Mouse (Mus musculus) liver, adult (tissue): Measurements from ENCODE around the gene Cd300ld4.

Source experiments
- GATA4 ChIP-seq: IDR thresholded peaks from 2 replicates; pipeline ENCODE4 v1.6.1; 2014; ENCODE audit warnings: mild to moderate bottlenecking, low read length; ENCODE audit not compliant: insufficient replicate concordance

The Cd300ld4 gene

DNA sequence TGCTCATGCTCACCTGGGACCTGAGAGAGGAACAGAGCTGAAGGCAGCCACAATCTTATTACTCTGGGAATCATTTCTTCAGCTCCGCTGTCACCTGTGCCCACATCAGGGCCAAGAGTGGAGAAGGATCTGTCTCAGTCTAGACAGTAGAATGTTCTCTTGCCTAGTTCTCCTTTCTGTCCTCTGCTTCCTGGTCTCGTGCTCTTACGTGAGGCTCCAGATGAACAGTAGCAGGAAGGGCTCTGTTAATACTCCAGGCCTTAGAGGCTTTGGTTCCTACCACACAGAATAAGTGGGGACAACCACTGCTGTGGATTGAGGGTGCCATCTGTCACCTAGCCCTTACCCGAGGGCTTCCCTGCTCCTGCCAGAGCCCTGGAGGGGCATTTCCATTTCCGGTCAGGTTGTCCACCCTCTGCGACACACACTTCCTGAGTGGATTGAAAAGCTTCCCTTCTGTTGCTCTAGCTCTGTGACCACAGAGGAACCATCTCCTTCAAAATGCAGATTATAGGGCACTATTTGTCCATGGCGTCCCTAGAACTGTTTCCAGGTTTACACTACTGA lies 25.3 kb downstream of the Cd300ld4 start, which contains the start of gene Cd300c2:
Gene Cd300c2 (minus strand): TSS at position 407 of the 567 bp plus-strand sequence.
- no peak for TF ChIP-seq GATA4

DNA sequence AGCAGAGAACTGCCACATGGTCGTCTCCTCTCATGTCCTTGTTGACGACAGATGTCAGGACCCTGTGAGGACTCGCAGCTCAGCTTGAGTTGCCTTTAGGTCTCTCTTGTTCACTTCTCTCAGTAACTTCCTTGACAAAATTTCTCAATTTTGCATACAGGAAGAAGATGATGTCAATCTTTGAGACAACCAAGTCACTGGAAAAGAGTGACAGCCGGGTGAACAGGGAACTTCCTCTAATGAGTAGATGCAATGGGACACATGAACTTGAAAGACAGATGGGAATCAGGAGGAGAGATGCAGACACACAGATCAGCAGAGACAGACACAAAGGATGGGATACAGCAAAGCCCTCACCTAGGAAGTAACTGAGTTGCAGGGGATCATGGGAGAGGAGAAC lies 37.0 kb downstream of the Cd300ld4 start, which contains the start of gene Cd300ld:
Gene Cd300ld (minus strand): TSS at position 130 of the 400 bp plus-strand sequence.
- TF ChIP-seq GATA4, result no peak

DNA sequence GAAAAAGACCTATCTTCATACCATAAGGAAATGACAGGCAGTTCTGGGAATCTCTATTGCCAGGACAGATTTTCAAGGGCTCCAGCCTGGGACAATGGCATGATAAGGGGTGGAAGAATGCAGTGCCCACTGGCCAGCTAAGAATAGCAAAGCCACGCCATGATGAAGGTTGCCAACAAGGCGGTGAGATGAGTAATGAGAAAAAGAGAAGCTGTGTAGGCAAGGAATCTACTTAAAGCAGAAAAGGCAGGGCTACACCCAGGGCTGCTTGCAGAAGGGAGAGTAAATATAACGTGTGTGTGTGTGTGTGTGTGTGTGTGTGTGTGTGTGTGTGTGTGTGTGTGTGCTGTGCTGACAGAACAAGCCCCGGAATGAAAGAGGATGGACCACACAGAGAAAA lies 44.9 kb downstream of the Cd300ld4 start:
- TF ChIP-seq GATA4, result no peak

DNA sequence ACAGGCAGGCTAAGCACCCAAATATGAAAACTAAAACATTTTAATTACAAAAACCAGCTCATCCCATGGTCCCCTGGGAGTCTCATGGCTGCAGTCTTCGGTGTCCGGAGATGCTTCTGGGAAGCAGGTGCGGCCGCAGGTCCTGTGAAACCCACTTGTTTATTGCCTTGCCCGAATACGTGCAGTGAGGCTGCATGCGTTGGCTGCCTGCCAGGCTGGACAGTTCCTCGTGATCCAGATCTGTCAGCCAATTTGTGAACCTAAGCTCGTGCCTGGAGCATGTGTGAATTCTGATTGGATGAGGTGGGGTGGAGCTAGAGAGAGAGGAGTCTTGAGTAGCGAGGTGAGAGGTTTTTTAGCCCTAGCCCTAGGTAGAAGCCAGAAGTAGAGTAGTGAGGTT lies 54.1 kb downstream of the Cd300ld4 start:
- TF ChIP-seq GATA4, result no peak
